Mouse (Mus musculus): Measurements from ENCODE around the gene Cln5.

The Cln5 gene

GRCm38 (mm10) chr14:103069864-103070611 lies at the start of gene Cln5:
Gene Cln5 (plus strand): TSS chr14:103070216.
- peak; percentile 99 for DNase-seq

GRCm38 (mm10) chr14:103029203-103029602 lies 40.8 kb upstream of the Cln5 start:
- DNase-seq = no peak

- no peak for DNase-seq
These were observed 36.7 kb upstream of the Cln5 start for GRCm38 (mm10) chr14:103033271-103033823.

- DNase-seq = no peak
These were observed 35.9 kb upstream of the Cln5 start for GRCm38 (mm10) chr14:103034076-103034475.

- no peak for DNase-seq
These were observed 33.0 kb upstream of the Cln5 start for GRCm38 (mm10) chr14:103037016-103037415.

GRCm38 (mm10) chr14:103046677-103047076 lies 23.3 kb upstream of the Cln5 start, which contains the start of gene Acod1:
Gene Acod1 (plus strand): TSS chr14:103046977.
- no peak for DNase-seq

GRCm38 (mm10) chr14:103048292-103049086 lies 21.5 kb upstream of the Cln5 start:
- no peak for DNase-seq

- peak; percentile 80 for DNase-seq
These were observed 18.8 kb upstream of the Cln5 start for GRCm38 (mm10) chr14:103051159-103051769.

GRCm38 (mm10) chr14:103054731-103055130 lies 15.3 kb upstream of the Cln5 start:
- DNase-seq = no peak

- DNase-seq = no peak
These were observed 13.4 kb upstream of the Cln5 start for GRCm38 (mm10) chr14:103056601-103057000.

- no peak for DNase-seq
These were observed 11.0 kb upstream of the Cln5 start for GRCm38 (mm10) chr14:103058998-103059397.

GRCm38 (mm10) chr14:103059495-103059894 lies 10.5 kb upstream of the Cln5 start:
- DNase-seq = no peak

- peak; percentile 77 for DNase-seq
These were observed 4.5 kb upstream of the Cln5 start for GRCm38 (mm10) chr14:103065294-103066167.

GRCm38 (mm10) chr14:103069465-103069863 lies 552 bp upstream of the Cln5 start:
- no peak for DNase-seq

- peak; percentile 14 for DNase-seq
These were observed 774 bp downstream of the Cln5 start for GRCm38 (mm10) chr14:103070790-103071189.

- DNase-seq = no peak
These were observed 1.5 kb downstream of the Cln5 start for GRCm38 (mm10) chr14:103071471-103071870.

- no peak for DNase-seq
These were observed 2.7 kb downstream of the Cln5 start for GRCm38 (mm10) chr14:103072731-103073130.

- no peak for DNase-seq
These were observed 3.8 kb downstream of the Cln5 start for GRCm38 (mm10) chr14:103073825-103074224.

- no peak for DNase-seq
These were observed 5.2 kb downstream of the Cln5 start for GRCm38 (mm10) chr14:103075166-103075565.

- DNase-seq = no peak
These were observed 7.4 kb downstream of the Cln5 start for GRCm38 (mm10) chr14:103077272-103078005.

All from embryo, embryonic 11 days (tissue).